Mouse (Mus musculus) yolk sac, embryonic 10.5 days (tissue): ENCODE measurements around the gene Ppil1.
"Not testable (repeated sequence)": the region's sequence is repeated elsewhere in the genome, so short reads cannot be mapped to it uniquely, and the experiment has no call there.

Source experiments
- DNase-seq: peaks from one replicate; pipeline ENCODE4 v3.0.0-alpha.2; 2017; ENCODE audit warnings: low spot score

Gene Ppil1

GRCm38 (mm10) chr17:29281541-29281940, 17.6 kb upstream of the Ppil1 start:
- DNase-seq, result no peak

- DNase-seq, result no peak
Measured at GRCm38 (mm10) chr17:29280422-29280821, 16.4 kb upstream of the Ppil1 start.

- DNase-seq, result peak; percentile 59
Measured at GRCm38 (mm10) chr17:29273889-29274288, 9.9 kb upstream of the Ppil1 start.

- DNase-seq, result no peak
Measured at GRCm38 (mm10) chr17:29273156-29273555, 9.2 kb upstream of the Ppil1 start.

- DNase-seq, result no peak
Measured at GRCm38 (mm10) chr17:29270148-29270698, 6.2 kb upstream of the Ppil1 start.

- no peak for DNase-seq
Measured at GRCm38 (mm10) chr17:29269349-29269706, 5.3 kb upstream of the Ppil1 start.

GRCm38 (mm10) chr17:29268682-29269348, 4.8 kb upstream of the Ppil1 start, which contains the start of gene BC004004:
TSS of gene BC004004 (plus strand) at chr17:29268788.
- DNase-seq, result peak; percentile 94

GRCm38 (mm10) chr17:29267931-29268681, 4.1 kb upstream of the Ppil1 start:
- DNase-seq, result no peak

GRCm38 (mm10) chr17:29267040-29267439, 3.1 kb upstream of the Ppil1 start:
- DNase-seq, result not testable (repeated sequence)

- no peak for DNase-seq
Measured at GRCm38 (mm10) chr17:29264760-29265159, 774 bp upstream of the Ppil1 start.

GRCm38 (mm10) chr17:29263417-29263816, 569 bp downstream of the Ppil1 start:
- no peak for DNase-seq

- peak; percentile 1 for DNase-seq
Measured at GRCm38 (mm10) chr17:29262259-29262649, 1.7 kb downstream of the Ppil1 start.

- peak; percentile 1 for DNase-seq
Measured at GRCm38 (mm10) chr17:29261603-29262258, 2.3 kb downstream of the Ppil1 start.

- DNase-seq, result peak; percentile 22
Measured at GRCm38 (mm10) chr17:29260501-29260900, 3.5 kb downstream of the Ppil1 start.

- peak; percentile 66 for DNase-seq
Measured at GRCm38 (mm10) chr17:29259489-29259888, 4.5 kb downstream of the Ppil1 start.

- DNase-seq, result no peak
Measured at GRCm38 (mm10) chr17:29258921-29259320, 5.1 kb downstream of the Ppil1 start.

- peak; percentile 1 for DNase-seq
Measured at GRCm38 (mm10) chr17:29258025-29258558, 5.9 kb downstream of the Ppil1 start.

GRCm38 (mm10) chr17:29257001-29257511, 6.9 kb downstream of the Ppil1 start:
- peak; percentile 1 for DNase-seq

- no peak for DNase-seq
Measured at GRCm38 (mm10) chr17:29256507-29256906, 7.5 kb downstream of the Ppil1 start.

GRCm38 (mm10) chr17:29254784-29255183, 9.2 kb downstream of the Ppil1 start:
- not testable (repeated sequence) for DNase-seq

GRCm38 (mm10) chr17:29253684-29254083, 10.3 kb downstream of the Ppil1 start:
- DNase-seq, result peak; percentile 1

- no peak for DNase-seq
Measured at GRCm38 (mm10) chr17:29253236-29253635, 10.8 kb downstream of the Ppil1 start.
